Mouse (Mus musculus): ENCODE results near the gene Gna15. TPM values are rescaled to one million over a fixed set of nuclear protein-coding genes. Genes with fewer than 3 reads are reported as not detected.

Gna15 gene
- polyA plus RNA-seq, 1 experiment from 2014 or later = 4.6 TPM

DNA sequence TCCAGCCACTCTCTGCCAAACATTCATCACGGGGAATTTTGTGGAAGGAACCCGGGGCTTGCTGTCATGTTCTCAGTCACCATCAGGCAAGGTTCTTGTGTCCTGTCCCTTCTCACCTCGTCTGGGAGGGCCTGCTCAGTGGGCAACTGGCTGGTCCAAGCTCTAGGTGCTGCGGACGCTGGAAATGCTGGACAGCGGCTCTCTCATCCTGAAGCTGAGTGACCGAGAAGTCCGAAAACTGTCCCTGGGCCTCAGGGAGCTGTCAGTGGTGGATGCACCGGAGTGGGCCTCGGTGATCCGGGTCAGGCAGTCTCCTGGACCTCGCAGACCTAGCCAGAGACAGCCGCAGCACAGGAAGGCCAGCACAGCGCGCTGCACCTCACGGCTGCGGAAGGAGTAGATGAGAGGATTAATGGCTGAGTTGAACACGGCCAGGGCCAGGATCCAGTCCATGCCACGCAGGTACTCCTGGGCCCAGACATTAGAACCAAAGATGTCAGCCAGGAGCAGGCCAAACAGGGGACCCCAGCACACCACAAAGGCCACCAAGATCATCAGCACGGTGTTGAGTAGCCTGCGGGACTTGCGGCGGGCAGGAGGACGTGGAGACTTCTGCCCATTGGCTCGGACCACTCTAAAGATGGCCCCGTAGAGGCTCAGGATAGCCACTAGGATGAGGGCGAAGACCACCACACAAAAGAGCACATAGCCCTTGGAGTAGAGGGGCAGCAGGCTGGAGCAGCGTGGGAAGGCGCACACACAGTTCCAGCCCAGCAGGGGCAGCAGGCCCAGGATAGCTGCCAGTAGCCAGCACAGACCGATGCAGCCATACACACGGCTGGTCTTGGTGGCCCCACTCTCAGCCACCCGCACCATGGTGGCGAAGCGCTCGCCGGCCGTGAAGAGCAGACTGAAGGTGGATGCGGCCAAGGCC is 25.4 kb downstream of the Gna15 start:
- WGBS = 72% methylated on average over 38 of the region's 38 CpGs
- Histone ChIP-seq H3K9me3 (ENCODE audit: low read length) (no peaks in the 10 kb centered on the region), H3K27ac (ENCODE audit: low read length) (peak overlapping the region; percentile 57; the same call in 1 of the 2 replicates), H3K27me3 (replicated peaks; ENCODE audit: insufficient read depth, low read length) (no peaks in the 10 kb centered on the region; the same call in 1 of the 2 replicates), H3K4me1 (ENCODE audit: insufficient read depth, low read depth, low read length) (peaks cover 16% of the 10 kb centered on the region; the same call in 1 of the 2 replicates), H3K9ac (replicated peaks; ENCODE audit: low read depth) (no peak overlapping the region), H3K4me3 (ENCODE audit: low read depth, low read length) (peak overlapping the region; percentile 16), H3K4me2 (replicated peaks; ENCODE audit: low read depth, low read length) (peak overlapping the region; percentile 86), H3K36me3 (ENCODE audit: insufficient read depth, low read length) (no peaks in the 10 kb centered on the region)
- ATAC-seq (no peak), DNase-seq (ENCODE audit: low spot score) (no peak)
- no peak for TF ChIP-seq EP300 (IDR thresholded peaks at IDR 0.05)
- peak; percentile 41 for TF ChIP-seq CTCF (IDR thresholded peaks at IDR 0.05)

DNA sequence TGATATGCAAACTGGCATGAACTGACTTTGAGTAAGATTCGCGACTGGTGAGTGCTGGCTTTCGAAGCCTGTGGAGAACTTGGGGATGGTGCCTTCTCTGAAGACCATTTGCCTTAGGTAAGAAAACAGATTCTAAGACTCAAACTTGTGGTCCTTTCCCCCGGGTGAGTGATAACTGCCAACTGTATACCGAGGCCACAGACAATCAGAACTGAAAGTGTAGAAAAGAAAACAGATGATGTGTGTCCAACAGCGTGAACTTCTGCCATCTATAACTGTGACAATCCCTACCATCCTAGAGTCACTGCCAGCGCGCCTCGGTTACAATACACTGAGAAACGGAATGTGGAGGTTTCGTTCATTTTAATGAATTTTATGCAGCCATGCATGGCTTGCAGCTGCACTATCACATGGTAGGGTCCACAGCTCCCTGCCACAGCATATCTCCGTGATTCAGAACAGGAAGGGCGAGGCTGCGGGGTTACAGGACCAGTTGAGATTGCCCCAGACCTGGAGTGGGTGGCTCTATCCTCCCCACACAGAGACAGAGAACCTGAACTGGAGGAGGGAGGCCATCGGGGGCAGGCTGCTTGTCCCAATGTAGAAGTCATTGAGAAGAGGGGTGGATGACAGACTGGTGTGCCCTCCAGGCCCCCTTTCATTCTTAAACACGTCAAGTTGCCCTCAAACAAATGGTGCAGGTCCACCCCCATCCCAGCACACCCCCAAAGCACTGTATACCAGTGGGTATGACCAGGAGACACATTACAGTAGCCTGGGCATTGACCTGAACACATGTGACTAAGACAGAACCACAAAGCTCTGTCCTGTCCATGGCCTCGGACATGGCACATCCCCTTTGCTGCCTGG is 26.4 kb downstream of the Gna15 start:
- H3K4me2 ChIP-seq (replicated peaks; ENCODE audit: low read depth, low read length) = peak overlapping the region; percentile 86
- no peak for TF ChIP-seq EP300 (IDR thresholded peaks at IDR 0.05)
- TF ChIP-seq CTCF (IDR thresholded peaks at IDR 0.05) = no peak
- peaks cover 13% of the 10 kb centered on the region; the same call in 1 of the 2 replicates for H3K4me1 ChIP-seq (ENCODE audit: insufficient read depth, low read depth, low read length)
- ATAC-seq = no peak
- H3K9ac ChIP-seq (replicated peaks; ENCODE audit: low read depth) = no peak overlapping the region
- H3K9me3 ChIP-seq (ENCODE audit: low read length) = no peaks in the 10 kb centered on the region
- 74% methylated on average over 17 of the region's 17 CpGs for WGBS
- no peaks in the 10 kb centered on the region for H3K36me3 ChIP-seq (ENCODE audit: insufficient read depth, low read length)
- H3K27me3 ChIP-seq (replicated peaks; ENCODE audit: insufficient read depth, low read length) = no peaks in the 10 kb centered on the region
- 0 out of 2 replicates have a peak overlapping the region, but pooled peaks have one; percentile 9 for H3K27ac ChIP-seq (ENCODE audit: low read length)
- peak overlapping the region; percentile 16 for H3K4me3 ChIP-seq (ENCODE audit: low read depth, low read length)
- DNase-seq (ENCODE audit: low spot score) = no peak

DNA sequence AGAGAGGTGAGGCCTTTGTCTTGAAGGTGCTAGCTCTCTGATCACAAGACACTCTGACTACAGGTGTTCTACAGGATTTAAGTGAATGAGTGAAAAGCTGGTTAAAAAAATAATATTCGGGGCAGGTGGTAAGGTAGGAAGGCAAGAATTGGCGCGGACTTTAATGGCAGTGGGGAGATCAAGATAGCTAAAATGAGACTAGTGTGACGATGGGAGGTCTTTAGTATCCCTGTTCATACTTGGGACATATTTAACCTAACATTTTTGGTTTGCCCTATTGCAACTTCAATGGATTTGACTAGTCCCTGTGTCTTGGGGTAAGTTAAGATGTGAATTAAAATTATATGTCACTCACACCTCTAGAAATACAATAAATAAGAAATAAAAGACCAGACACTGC is 27.1 kb downstream of the Gna15 start:
- ATAC-seq (no peak), DNase-seq (ENCODE audit: low spot score) (no peak)
- H3K9me3 ChIP-seq (ENCODE audit: low read length) = no peaks in the 10 kb centered on the region
- no peaks in the 10 kb centered on the region for H3K27me3 ChIP-seq (replicated peaks; ENCODE audit: insufficient read depth, low read length)
- no peak for TF ChIP-seq EP300 (IDR thresholded peaks at IDR 0.05)
- no peak for TF ChIP-seq CTCF (IDR thresholded peaks at IDR 0.05)
- H3K4me3 ChIP-seq (ENCODE audit: low read depth, low read length) = peak overlapping the region; percentile 74; the same call in 1 of the 2 replicates
- H3K9ac ChIP-seq (replicated peaks; ENCODE audit: low read depth) = no peak overlapping the region
- peak overlapping the region; percentile 86 for H3K4me2 ChIP-seq (replicated peaks; ENCODE audit: low read depth, low read length)
- H3K27ac ChIP-seq (ENCODE audit: low read length) = no peak overlapping the region
- peaks cover 13% of the 10 kb centered on the region; the same call in 1 of the 2 replicates for H3K4me1 ChIP-seq (ENCODE audit: insufficient read depth, low read depth, low read length)
- 27% methylated on average over 4 of the region's 4 CpGs for WGBS
- H3K36me3 ChIP-seq (ENCODE audit: insufficient read depth, low read length) = no peaks in the 10 kb centered on the region

DNA sequence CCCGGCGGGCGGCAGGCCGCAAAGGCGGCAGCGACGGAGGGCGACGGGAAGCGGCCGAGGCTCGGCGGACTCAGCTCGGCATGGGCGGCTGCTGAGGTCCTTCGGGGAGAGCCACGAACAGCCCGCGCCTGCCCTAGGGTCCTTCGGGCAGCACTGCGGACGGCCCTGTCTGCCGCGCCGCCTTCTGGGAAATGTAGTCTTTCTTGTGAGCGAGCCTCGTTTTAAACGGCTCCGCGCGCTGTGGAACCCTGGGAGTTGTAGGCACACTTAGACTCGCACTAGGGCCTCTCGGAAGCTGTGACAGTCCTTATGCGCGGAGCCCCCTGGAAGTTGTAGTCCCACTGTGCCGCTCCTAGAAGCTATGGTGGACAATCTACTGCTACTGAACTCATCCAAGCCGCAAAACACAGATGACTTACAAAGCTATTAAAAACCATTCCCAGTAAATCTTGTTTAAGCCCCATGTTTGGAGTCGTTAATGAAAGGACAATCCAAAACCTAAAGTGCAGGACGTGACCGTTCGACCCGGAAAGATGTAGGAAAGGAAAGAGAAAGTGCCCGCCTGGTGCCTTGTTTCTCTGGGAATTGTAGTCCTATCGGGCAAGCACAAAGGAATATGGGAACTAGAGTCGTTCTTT is 27.6 kb downstream of the Gna15 start, which contains the start of gene Ncln:
Gene Ncln, minus strand, starts transcription at position 129 of the 638 bp plus-strand sequence.
- Histone ChIP-seq H3K4me2 (replicated peaks; ENCODE audit: low read depth, low read length) (peak within 1 kb of the TSS; percentile 86), H3K9ac (replicated peaks; ENCODE audit: low read depth) (peak within 1 kb of the TSS; percentile 80), H3K4me1 (ENCODE audit: insufficient read depth, low read depth, low read length) (peaks cover 13% of the 10 kb centered on the region; the same call in 1 of the 2 replicates), H3K36me3 (ENCODE audit: insufficient read depth, low read length) (no peaks in the 10 kb centered on the region), H3K9me3 (ENCODE audit: low read length) (no peaks in the 10 kb centered on the region), H3K4me3 (ENCODE audit: low read depth, low read length) (peak within 1 kb of the TSS; percentile 74), H3K27ac (ENCODE audit: low read length) (peak within 1 kb of the TSS; percentile 66; the same call in 1 of the 2 replicates), H3K27me3 (replicated peaks; ENCODE audit: insufficient read depth, low read length) (no peaks in the 10 kb centered on the region)
- peak; percentile 53; the same call in 1 of the 2 replicates for TF ChIP-seq EP300 (IDR thresholded peaks at IDR 0.05)
- TF ChIP-seq CTCF (IDR thresholded peaks at IDR 0.05) = peak; percentile 22; the same call in 1 of the 2 replicates
- DNase-seq (ENCODE audit: low spot score) = peak; percentile 100
- peak; percentile 97 for ATAC-seq
- WGBS = under 1% methylated on average over 43 of the region's 45 CpGs

DNA sequence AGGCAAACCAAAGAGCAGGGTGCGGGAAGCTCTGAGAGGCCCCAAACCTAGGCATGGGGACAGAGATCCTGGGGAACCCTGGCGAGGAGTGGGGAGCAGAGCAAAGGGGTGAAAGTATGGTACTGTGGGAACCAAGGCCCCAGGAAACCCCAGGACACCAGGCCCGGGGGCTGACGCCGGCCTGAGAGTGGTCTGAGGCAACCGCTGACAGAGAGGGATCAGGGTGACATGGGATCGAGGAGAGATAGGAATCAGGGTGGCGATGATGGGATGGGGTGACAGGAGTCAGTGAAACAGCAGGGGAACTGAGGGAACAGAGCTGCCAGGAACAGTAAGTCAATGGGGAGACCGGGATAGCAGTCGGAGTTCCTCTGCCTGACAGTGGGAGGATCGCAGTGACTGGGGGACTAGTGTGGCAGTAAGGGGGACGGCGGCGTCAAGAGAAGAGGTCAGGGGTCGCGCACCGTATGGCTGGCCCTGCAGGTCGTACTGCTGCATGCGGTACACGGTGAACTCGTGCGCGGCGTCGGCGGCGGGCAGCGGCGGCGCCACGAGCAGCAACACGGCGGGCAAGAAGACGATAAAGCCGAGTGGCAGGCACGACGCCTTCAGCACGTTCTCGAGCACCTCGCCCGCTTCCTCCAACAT is 28.3 kb downstream of the Gna15 start:
- H3K9ac ChIP-seq (replicated peaks; ENCODE audit: low read depth) = peak overlapping the region; percentile 80
- peak overlapping the region; percentile 86 for H3K4me2 ChIP-seq (replicated peaks; ENCODE audit: low read depth, low read length)
- H3K4me1 ChIP-seq (ENCODE audit: insufficient read depth, low read depth, low read length) = peaks cover 13% of the 10 kb centered on the region; the same call in 1 of the 2 replicates
- no peaks in the 10 kb centered on the region for H3K27me3 ChIP-seq (replicated peaks; ENCODE audit: insufficient read depth, low read length)
- no peaks in the 10 kb centered on the region for H3K9me3 ChIP-seq (ENCODE audit: low read length)
- TF ChIP-seq CTCF (IDR thresholded peaks at IDR 0.05) (no peak), EP300 (IDR thresholded peaks at IDR 0.05) (no peak)
- peak; percentile 11 for ATAC-seq
- peak; percentile 55 for DNase-seq (ENCODE audit: low spot score)
- H3K4me3 ChIP-seq (ENCODE audit: low read depth, low read length) = peak overlapping the region; percentile 74
- H3K36me3 ChIP-seq (ENCODE audit: insufficient read depth, low read length) = peaks cover 5% of the 10 kb centered on the region; the same call in 1 of the 2 replicates
- WGBS = 1% methylated on average over 37 of the region's 41 CpGs
- peak overlapping the region; percentile 66; the same call in 1 of the 2 replicates for H3K27ac ChIP-seq (ENCODE audit: low read length)
